Mouse (Mus musculus): ENCODE data around the gene Igfbp6. TPM values are rescaled to one million over a fixed set of nuclear protein-coding genes. Genes with fewer than 3 reads are reported as not detected.

Igfbp6 gene
- polyA plus RNA-seq (2012; rRNA removed), result 18.5 and 26.8 TPM in 2 replicates

DNA sequence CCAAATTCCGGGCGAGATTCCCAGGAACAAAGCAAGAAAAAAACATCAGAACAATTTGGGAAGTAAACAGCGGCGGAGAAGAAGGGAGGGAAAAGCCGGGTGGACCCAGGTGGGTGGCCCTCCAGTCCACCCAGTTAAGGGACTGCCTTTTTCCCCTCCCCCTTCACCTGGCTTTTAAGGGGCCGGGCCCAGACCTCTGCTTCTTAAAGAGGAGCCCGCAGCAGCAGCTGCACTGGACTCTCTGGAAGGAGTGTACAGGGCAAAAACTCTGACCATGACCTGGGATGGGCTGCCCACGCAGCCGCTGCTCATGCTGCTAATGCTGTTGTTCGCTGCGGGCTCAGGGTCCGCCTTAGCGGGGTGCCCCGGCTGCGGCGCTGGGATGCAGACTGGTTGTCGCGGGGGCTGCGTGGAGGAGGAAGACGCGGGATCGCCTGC is at the start of gene Igfbp6:
TSS of gene Igfbp6 (plus strand) at position 89 of the 438 bp plus-strand sequence.
- H3K27me3 ChIP-seq (replicated peaks; ENCODE audit: control insufficient read depth, insufficient read depth, low read length), result no peaks in the 10 kb centered on the region
- TF ChIP-seq CTCF (conservative IDR thresholded peaks at IDR 0.05; ENCODE audit: insufficient read depth, insufficient read length, low read depth, low read length), result no peak
- no peak for TF ChIP-seq POLR2A (IDR thresholded peaks at IDR 0.05; ENCODE audit: low read depth, low read length)
- no peak within 1 kb of the TSS for H3K27ac ChIP-seq (ENCODE audit: insufficient read depth, low read depth, low read length)
- WGBS, result 35% methylated on average over 22 of the region's 22 CpGs
- H3K4me1 ChIP-seq (ENCODE audit: control insufficient read depth, insufficient read depth, low read length), result no peaks in the 10 kb centered on the region
- DNase-seq, result no peak
- no peaks in the 10 kb centered on the region for H3K36me3 ChIP-seq (ENCODE audit: control insufficient read depth, insufficient read depth, low read length)
- H3K4me3 ChIP-seq (ENCODE audit: insufficient read depth, low read depth, low read length), result no peak within 1 kb of the TSS

DNA sequence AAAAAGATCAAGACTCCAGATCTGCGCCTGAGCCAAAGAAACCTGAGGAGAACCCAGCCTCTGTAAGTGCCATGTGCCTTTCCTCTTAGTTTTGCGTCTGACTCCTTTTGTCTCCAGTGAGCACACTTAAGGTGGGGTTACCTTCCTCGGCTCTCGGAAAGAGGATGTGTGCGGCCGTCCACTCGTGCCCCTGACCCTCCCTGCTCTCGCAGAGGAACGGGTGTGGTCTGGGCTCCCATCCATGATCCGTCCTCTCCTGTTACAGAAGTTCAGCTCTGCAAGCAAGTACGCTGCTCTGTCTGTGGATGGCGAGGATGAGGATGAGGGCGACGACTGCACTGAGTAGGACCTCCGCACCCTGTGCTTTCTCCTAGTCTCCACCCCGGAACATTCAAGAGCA is 49.2 kb upstream of the Igfbp6 start:
- Histone ChIP-seq H3K4me1 (ENCODE audit: control insufficient read depth, insufficient read depth, low read length) (peaks cover 10% of the 10 kb centered on the region; the same call in 1 of the 2 replicates), H3K27me3 (replicated peaks; ENCODE audit: control insufficient read depth, insufficient read depth, low read length) (no peaks in the 10 kb centered on the region), H3K4me3 (ENCODE audit: insufficient read depth, low read depth, low read length) (no peak overlapping the region), H3K27ac (ENCODE audit: insufficient read depth, low read depth, low read length) (no peak overlapping the region), H3K36me3 (ENCODE audit: control insufficient read depth, insufficient read depth, low read length) (peaks cover 26% of the 10 kb centered on the region)
- TF ChIP-seq CTCF (conservative IDR thresholded peaks at IDR 0.05; ENCODE audit: insufficient read depth, insufficient read length, low read depth, low read length) (no peak), POLR2A (IDR thresholded peaks at IDR 0.05; ENCODE audit: low read depth, low read length) (no peak)
- no peak for DNase-seq
- 70% methylated on average over 16 of the region's 16 CpGs for WGBS

DNA sequence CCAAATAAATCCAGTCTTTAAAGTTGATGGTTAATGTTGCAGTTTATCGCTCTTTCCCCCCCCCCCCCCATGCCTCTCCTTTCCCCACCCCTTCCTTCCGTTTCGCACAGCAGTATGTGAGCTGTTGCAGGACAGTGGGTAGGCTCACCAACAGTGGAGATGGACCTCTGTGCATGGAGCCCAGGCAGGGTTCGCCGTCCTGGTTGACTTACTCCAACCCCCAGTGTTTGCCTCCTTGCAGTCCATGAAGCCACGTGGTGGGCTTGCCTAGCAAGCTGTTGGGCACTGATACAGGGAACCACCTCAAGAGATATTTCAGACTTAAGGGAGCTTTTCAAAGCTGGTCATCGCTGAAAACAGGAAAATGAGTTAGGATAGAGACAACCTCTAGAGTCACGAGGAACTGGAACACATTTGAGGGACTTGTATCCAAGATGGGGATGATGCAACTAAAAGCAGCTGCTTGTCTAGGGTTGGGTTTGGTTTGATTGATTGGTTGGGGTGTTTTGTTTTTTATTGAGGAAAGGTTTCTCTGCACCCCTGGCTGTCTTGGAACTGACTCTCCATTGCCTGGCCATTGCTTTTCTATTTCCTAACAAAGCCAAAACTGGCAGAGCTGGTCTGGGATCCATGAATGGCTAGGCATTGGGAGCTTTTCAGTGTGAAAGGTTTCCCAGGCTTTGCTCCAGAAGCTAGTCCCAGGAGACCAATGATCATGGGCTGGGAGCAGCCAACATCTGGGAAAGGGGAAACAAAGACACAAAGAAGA is 46.8 kb upstream of the Igfbp6 start:
- Histone ChIP-seq H3K4me1 (ENCODE audit: control insufficient read depth, insufficient read depth, low read length) (peaks cover 21% of the 10 kb centered on the region), H3K36me3 (ENCODE audit: control insufficient read depth, insufficient read depth, low read length) (peaks cover 11% of the 10 kb centered on the region), H3K27me3 (replicated peaks; ENCODE audit: control insufficient read depth, insufficient read depth, low read length) (no peaks in the 10 kb centered on the region), H3K27ac (ENCODE audit: insufficient read depth, low read depth, low read length) (0 out of 2 replicates have a peak overlapping the region, but pooled peaks have one; percentile 30), H3K4me3 (ENCODE audit: insufficient read depth, low read depth, low read length) (no peak overlapping the region)
- no peak for TF ChIP-seq CTCF (conservative IDR thresholded peaks at IDR 0.05; ENCODE audit: insufficient read depth, insufficient read length, low read depth, low read length)
- TF ChIP-seq POLR2A (IDR thresholded peaks at IDR 0.05; ENCODE audit: low read depth, low read length), result no peak
- 66% methylated on average over 8 of the region's 8 CpGs for WGBS
- no peak for DNase-seq

DNA sequence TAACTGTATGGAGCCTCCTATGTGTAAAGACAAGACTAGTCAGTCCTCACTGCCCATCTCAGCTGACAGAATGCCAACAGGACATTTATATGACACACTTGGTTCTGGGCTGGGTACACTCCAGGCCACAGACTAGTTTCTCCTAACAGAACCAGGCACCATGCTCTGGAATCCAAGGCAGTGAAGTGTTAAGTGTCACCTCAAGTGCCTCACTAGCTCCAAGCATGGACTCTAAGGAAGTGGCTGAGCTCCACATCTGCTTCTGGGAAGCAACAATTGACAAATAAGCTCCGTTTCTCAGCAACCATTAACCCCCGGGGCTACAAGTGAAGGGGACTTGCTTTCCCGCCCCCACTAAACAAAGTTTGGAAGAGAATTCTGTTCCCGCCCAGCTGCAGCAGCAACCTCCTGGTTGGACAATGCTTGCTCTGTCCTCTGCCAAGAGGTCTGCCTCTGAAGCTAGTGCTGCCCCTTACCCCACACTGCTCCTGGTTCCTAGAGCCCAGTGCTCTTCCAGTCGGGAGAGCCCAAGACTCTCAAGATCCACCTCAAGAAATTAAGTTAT is 46.1 kb upstream of the Igfbp6 start:
- peaks cover 26% of the 10 kb centered on the region for H3K4me1 ChIP-seq (ENCODE audit: control insufficient read depth, insufficient read depth, low read length)
- no peak for DNase-seq
- H3K27ac ChIP-seq (ENCODE audit: insufficient read depth, low read depth, low read length), result no peak overlapping the region
- no peaks in the 10 kb centered on the region for H3K27me3 ChIP-seq (replicated peaks; ENCODE audit: control insufficient read depth, insufficient read depth, low read length)
- H3K36me3 ChIP-seq (ENCODE audit: control insufficient read depth, insufficient read depth, low read length), result peaks cover 10% of the 10 kb centered on the region
- TF ChIP-seq POLR2A (IDR thresholded peaks at IDR 0.05; ENCODE audit: low read depth, low read length) (no peak), CTCF (conservative IDR thresholded peaks at IDR 0.05; ENCODE audit: insufficient read depth, insufficient read length, low read depth, low read length) (no peak)
- no peak overlapping the region for H3K4me3 ChIP-seq (ENCODE audit: insufficient read depth, low read depth, low read length)
- 55% methylated on average over 5 of the region's 5 CpGs for WGBS

DNA sequence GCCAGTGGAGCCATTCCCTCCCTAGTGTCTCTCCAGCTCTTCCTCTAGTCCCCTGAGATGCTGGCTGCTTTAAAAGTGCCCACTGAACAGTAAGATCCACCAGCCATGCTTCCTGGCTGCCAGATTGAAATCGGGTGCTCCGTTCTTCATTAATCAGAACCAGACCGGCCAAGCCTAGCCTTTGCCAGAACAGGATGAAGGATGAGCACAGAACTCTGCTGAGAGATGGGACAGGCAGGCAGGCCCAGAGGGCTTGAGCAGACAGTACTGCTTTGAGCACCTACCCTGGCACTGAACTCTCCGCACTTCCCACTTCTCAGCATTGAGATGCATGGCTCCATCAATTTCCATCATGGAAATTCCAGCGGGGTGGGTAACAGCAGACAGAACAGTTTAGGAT is 44.9 kb upstream of the Igfbp6 start:
- H3K27me3 ChIP-seq (replicated peaks; ENCODE audit: control insufficient read depth, insufficient read depth, low read length), result no peaks in the 10 kb centered on the region
- H3K36me3 ChIP-seq (ENCODE audit: control insufficient read depth, insufficient read depth, low read length), result peaks cover 7% of the 10 kb centered on the region
- DNase-seq, result no peak
- WGBS, result 49% methylated on average over 5 of the region's 5 CpGs
- H3K27ac ChIP-seq (ENCODE audit: insufficient read depth, low read depth, low read length), result no peak overlapping the region; the same call in 1 of the 2 replicates
- no peak for TF ChIP-seq CTCF (conservative IDR thresholded peaks at IDR 0.05; ENCODE audit: insufficient read depth, insufficient read length, low read depth, low read length)
- TF ChIP-seq POLR2A (IDR thresholded peaks at IDR 0.05; ENCODE audit: low read depth, low read length), result no peak
- H3K4me3 ChIP-seq (ENCODE audit: insufficient read depth, low read depth, low read length), result no peak overlapping the region
- peaks cover 35% of the 10 kb centered on the region for H3K4me1 ChIP-seq (ENCODE audit: control insufficient read depth, insufficient read depth, low read length)

DNA sequence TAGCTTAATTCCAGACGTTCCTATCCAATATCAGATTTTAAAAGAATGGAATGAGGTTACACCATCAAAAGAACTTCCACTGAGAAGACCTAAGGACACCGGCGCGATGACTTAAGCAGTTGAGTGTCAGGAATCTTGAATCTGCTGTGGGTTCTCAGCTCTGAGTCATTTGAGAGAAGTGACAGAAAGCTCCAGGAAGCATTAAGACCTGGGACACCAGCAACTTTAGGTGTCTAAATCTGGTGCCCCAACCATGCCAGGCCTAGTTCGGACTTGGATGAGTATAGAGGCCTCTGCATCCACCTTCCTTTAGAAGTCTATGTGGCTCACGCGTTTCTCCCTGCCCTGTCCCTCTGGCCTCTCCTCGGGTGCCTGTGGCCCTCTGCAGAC is 44.4 kb upstream of the Igfbp6 start:
- peaks cover 38% of the 10 kb centered on the region for H3K4me1 ChIP-seq (ENCODE audit: control insufficient read depth, insufficient read depth, low read length)
- H3K27me3 ChIP-seq (replicated peaks; ENCODE audit: control insufficient read depth, insufficient read depth, low read length), result no peaks in the 10 kb centered on the region
- TF ChIP-seq CTCF (conservative IDR thresholded peaks at IDR 0.05; ENCODE audit: insufficient read depth, insufficient read length, low read depth, low read length), result no peak
- TF ChIP-seq POLR2A (IDR thresholded peaks at IDR 0.05; ENCODE audit: low read depth, low read length), result no peak
- H3K27ac ChIP-seq (ENCODE audit: insufficient read depth, low read depth, low read length), result peak overlapping the region; percentile 98
- peak overlapping the region; percentile 59 for H3K4me3 ChIP-seq (ENCODE audit: insufficient read depth, low read depth, low read length)
- DNase-seq, result no peak
- WGBS, result 30% methylated on average over 8 of the region's 8 CpGs
- peaks cover 7% of the 10 kb centered on the region for H3K36me3 ChIP-seq (ENCODE audit: control insufficient read depth, insufficient read depth, low read length)
